Mouse (Mus musculus) hindbrain, postnatal 0 days (tissue): Measurements from ENCODE around the gene Zswim5. TPM values are rescaled to one million over a fixed set of nuclear protein-coding genes. Genes with fewer than 3 reads are reported as not detected.

Experiments
- ATAC-seq: fragments of 200-750 bp; cut with Nextera tagmentation; 2 replicates; pipeline ENCODE4 v1.8.0; 2017; ENCODE audit warnings: mild to moderate bottlenecking, moderate TSS enrichment, moderate library complexity
- DNase-seq: peaks from one replicate; pipeline ENCODE4 v3.0.0-alpha.2; 2015; ENCODE audit warnings: low spot score
- H3K27ac ChIP-seq: fragments of 300-500 bp; sonication (generic); 2 replicates; pipeline ENCODE4 v1.5.1; 2014; ENCODE audit warnings: mild to moderate bottlenecking
- H3K27me3 ChIP-seq: fragments of 300-500 bp; sonication (generic); 2 replicates; pipeline ENCODE4 v1.6.1; 2014; ENCODE audit warnings: low read length, mixed read lengths; ENCODE audit not compliant: insufficient read depth
- H3K36me3 ChIP-seq: fragments of 300-500 bp; sonication (generic); 2 replicates; pipeline ENCODE4 v1.6.1; 2014; ENCODE audit warnings: low read length, mixed read lengths; ENCODE audit not compliant: insufficient read depth
- H3K4me1 ChIP-seq: fragments of 300-500 bp; sonication (generic); 2 replicates; pipeline ENCODE4 v1.6.1; 2014; ENCODE audit warnings: antibody characterized with exemption, low read length, mixed read lengths; ENCODE audit not compliant: insufficient read depth
- H3K4me2 ChIP-seq: fragments of 300-500 bp; sonication (generic); 2 replicates; pipeline ENCODE4 v1.6.1; 2014; ENCODE audit warnings: low read depth, mild to moderate bottlenecking, low read length, moderate library complexity, mixed read lengths
- H3K4me3 ChIP-seq: fragments of 300-500 bp; sonication (generic); 2 replicates; pipeline ENCODE4 v1.5.1; 2014; ENCODE audit warnings: low read length
- H3K9ac ChIP-seq: fragments of 300-500 bp; sonication (generic); replicated peaks from 2 replicates; pipeline ENCODE4 v1.6.1; 2014; ENCODE audit warnings: mild to moderate bottlenecking, low read length, moderate library complexity, mixed read lengths
- H3K9me3 ChIP-seq: fragments of 300-500 bp; sonication (generic); 2 replicates; pipeline ENCODE4 v1.6.1; 2016; ENCODE audit warnings: low read length, mixed read lengths
- CTCF ChIP-seq: IDR thresholded peaks from 2 replicates; pipeline ENCODE4 v1.5.1; 2016; ENCODE audit warnings: antibody characterized with exemption, control low read depth, low read depth
- WGBS: fragments of 180-500 bp; shearing (Covaris S2); extraction: QIAGEN DNeasy Blood & Tissue Kit; methylation state at CpG from one replicate; pipeline ENCODE4 v1.1.7; 2014; 5-methylcytosine and 5-hydroxymethylcytosine counted together
- polyA plus RNA-seq: library from polyadenylated mRNA; unstranded; fragments of >200 nt; fragmentation: Nextera tagmentation; extraction: Ambion mirVana; gene quantifications from 2 replicates; pipeline ENCODE4 v1.2.1, GENCODE M21; 2015
- total RNA-seq: library from RNA; depleted of rRNA; stranded (reverse); fragments of >200 nt; gene quantifications from 2 replicates; pipeline ENCODE4 v1.2.3, GENCODE M21; 2014

The Zswim5 gene
- total and polyA plus RNA-seq, 2 experiments from 2014 or later: 2.3 to 25.8 TPM

DNA sequence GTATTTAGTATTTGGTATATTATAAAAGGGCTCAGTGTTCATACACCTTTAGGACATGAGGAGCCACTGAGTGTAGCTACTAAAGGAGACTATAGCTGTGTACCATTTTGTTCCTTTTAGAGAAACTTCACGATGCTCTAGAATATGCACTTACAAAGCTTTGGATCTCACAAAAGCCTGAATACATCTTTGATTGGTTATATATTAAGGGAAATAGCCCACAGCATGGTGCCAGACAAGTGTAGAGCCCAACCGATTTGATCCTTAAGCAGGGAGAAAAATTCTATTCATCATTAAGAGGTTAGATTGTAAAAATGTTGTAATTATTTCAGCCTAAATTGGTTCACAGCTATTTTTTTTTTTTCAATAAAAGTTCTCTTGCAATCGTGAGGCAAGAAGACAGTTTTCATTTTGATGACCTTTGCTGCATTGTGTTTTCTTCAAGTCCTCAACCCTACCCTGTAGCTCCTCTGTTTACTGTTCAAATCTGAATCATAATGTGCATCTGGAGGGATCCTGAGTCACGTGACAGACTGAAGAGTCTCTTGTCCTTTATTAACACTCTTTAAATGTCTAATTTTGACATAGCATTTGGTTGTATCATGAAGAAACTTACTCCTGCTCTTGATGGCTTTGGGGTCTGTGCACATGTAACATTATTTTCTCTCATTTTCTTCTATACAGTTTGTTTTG is 33.5 kb downstream of the Zswim5 start:
- DNase-seq (no peak), ATAC-seq (no peak)
- WGBS: 18% methylated on average over 4 of the region's 4 CpGs
- Histone ChIP-seq H3K4me2 (no peak overlapping the region), H3K9ac (no peak overlapping the region), H3K4me1 (no peaks in the 10 kb centered on the region; the same call in 1 of the 2 replicates), H3K36me3 (no peaks in the 10 kb centered on the region), H3K4me3 (no peak overlapping the region), H3K27ac (no peak overlapping the region), H3K27me3 (no peaks in the 10 kb centered on the region), H3K9me3 (no peaks in the 10 kb centered on the region)
- TF ChIP-seq CTCF: no peak

- no peaks in the 10 kb centered on the region for H3K9me3 ChIP-seq
- no peak overlapping the region for H3K27ac ChIP-seq
- H3K36me3 ChIP-seq: no peaks in the 10 kb centered on the region
- TF ChIP-seq CTCF: no peak
- H3K4me1 ChIP-seq: no peaks in the 10 kb centered on the region; the same call in 1 of the 2 replicates
- H3K4me2 ChIP-seq: no peak overlapping the region
- DNase-seq: peak; percentile 5
- WGBS: 34% methylated on average over 5 of the region's 5 CpGs
- H3K27me3 ChIP-seq: no peaks in the 10 kb centered on the region
- ATAC-seq: no peak
- H3K4me3 ChIP-seq: no peak overlapping the region
- H3K9ac ChIP-seq: no peak overlapping the region
Measured at GRCm38 (mm10) chr4:116911202-116911601, 34.0 kb downstream of the Zswim5 start.

DNA sequence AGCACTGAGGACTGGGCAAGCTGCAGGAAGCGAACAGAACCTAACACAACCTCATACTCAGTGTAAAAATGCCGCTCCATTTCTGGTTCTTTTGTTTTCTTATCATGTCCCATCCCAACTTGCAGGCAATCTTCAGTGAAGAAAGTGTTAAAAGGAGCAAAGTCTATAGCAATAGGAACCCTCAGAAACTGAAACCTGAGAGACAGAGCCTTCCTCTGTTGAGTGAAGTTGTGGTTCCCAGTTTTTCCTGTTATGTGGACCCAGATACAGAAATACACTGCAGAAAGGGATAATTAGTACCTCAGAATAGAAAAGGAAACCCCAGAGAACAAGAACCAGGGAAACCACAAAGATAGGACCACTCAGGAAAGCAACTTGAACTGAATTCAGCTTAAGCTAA is 36.1 kb downstream of the Zswim5 start:
- WGBS: 89% methylated on average over 2 of the region's 2 CpGs
- Histone ChIP-seq H3K4me1 (no peaks in the 10 kb centered on the region; the same call in 1 of the 2 replicates), H3K9ac (no peak overlapping the region), H3K36me3 (no peaks in the 10 kb centered on the region), H3K27ac (no peak overlapping the region), H3K9me3 (no peaks in the 10 kb centered on the region), H3K4me2 (no peak overlapping the region), H3K27me3 (no peaks in the 10 kb centered on the region), H3K4me3 (no peak overlapping the region)
- ATAC-seq (no peak), DNase-seq (no peak)
- TF ChIP-seq CTCF: no peak

DNA sequence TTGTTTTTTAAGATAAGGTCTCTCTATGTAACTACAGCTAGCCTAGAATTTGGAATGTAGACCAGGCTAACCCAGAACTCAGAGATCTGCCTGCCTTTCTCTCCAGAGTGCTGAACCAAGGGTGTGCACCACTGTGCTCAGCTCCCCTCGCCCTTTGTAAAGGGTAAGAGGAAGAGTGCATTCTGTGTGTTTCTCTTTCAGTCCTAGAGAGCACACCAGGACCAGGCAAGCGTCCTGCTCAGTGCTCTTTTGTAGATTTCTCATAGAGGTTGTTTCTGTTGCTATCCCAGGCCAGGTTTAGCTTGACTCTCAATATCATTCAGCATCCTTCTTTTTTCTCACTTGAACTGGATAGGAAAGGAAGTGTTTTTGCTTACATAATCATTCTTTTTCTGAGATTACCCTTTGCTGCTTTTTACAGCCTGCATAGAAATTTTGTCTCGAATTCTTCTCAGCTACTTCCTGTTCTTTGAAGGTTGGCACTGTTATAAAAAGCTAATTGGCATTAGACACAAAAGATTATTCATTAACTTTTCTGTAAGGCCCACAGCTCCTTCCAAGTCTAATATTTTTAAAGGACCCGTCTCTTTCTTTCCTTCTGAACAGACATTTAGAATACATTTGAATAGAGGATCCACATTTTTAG is 51.0 kb downstream of the Zswim5 start:
- Histone ChIP-seq H3K27me3 (no peaks in the 10 kb centered on the region), H3K9me3 (no peaks in the 10 kb centered on the region), H3K4me1 (no peaks in the 10 kb centered on the region), H3K4me2 (no peak overlapping the region), H3K9ac (no peak overlapping the region), H3K36me3 (no peaks in the 10 kb centered on the region), H3K27ac (no peak overlapping the region), H3K4me3 (no peak overlapping the region)
- 56% methylated on average over 4 of the region's 4 CpGs for WGBS
- DNase-seq (no peak), ATAC-seq (no peak)
- TF ChIP-seq CTCF: no peak

DNA sequence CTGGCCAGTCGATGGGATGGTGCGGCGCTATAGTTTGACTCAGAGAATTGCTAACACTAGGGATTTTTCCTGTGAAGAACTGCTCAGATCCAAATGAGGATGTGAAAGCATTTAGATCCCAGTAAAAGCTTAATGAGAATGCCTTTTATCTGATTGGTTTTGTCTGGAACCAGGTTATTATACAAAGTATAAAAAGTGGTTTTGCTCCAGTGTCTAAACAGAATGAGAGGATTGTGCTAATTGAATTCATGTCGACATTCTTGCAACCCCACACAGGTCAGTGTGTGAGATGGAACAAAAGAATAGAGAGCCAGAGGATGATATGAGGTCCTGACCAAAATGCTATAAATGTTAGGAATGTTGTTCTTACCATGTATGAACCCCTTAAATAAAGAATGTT is 62.4 kb downstream of the Zswim5 start:
- H3K4me2 ChIP-seq: no peak overlapping the region
- TF ChIP-seq CTCF: no peak
- 51% methylated on average over 4 of the region's 4 CpGs for WGBS

GRCm38 (mm10) chr4:116942695-116943094 is 65.5 kb downstream of the Zswim5 start:
- no peak overlapping the region for H3K4me2 ChIP-seq
- H3K27me3 ChIP-seq: no peaks in the 10 kb centered on the region
- DNase-seq (no peak), ATAC-seq (no peak)
- WGBS: 67% methylated on average over 2 of the region's 2 CpGs
- no peak overlapping the region for H3K27ac ChIP-seq
- H3K36me3 ChIP-seq: no peaks in the 10 kb centered on the region
- no peak overlapping the region for H3K9ac ChIP-seq
- H3K9me3 ChIP-seq: no peaks in the 10 kb centered on the region
- no peak overlapping the region for H3K4me3 ChIP-seq
- TF ChIP-seq CTCF: no peak
- H3K4me1 ChIP-seq: no peaks in the 10 kb centered on the region

More for the DNA sequence above, 62.4 kb downstream of the Zswim5 start:
- no peak for ATAC-seq
- no peak overlapping the region for H3K27ac ChIP-seq
- H3K9ac ChIP-seq: no peak overlapping the region
- H3K4me1 ChIP-seq: no peaks in the 10 kb centered on the region
- H3K36me3 ChIP-seq: no peaks in the 10 kb centered on the region
- no peak overlapping the region for H3K4me3 ChIP-seq
- no peak for DNase-seq
- no peaks in the 10 kb centered on the region for H3K9me3 ChIP-seq
- no peaks in the 10 kb centered on the region for H3K27me3 ChIP-seq

DNA sequence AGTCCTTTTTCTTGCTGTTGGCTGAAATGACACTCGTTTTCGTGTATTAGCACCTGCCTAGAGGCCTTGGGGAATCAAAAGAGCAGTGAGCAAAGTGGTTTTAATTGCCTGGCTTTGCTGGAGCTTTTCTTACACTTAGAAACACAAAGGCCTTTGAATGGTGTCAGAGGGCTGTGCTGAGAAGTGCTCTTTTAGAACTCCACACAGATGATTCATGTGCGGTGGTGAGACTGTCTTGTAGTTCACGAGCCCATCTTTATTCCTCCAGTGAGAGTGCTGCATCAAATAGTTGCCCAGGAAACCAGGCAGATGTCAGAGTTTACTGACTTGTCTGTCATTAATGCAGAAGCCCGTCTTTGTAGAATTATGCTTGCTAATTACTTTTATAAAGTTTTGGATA is 66.9 kb downstream of the Zswim5 start:
- peak; percentile 5 for DNase-seq
- H3K4me2 ChIP-seq: no peak overlapping the region
- H3K4me1 ChIP-seq: no peaks in the 10 kb centered on the region
- WGBS: 18% methylated on average over 5 of the region's 5 CpGs
- no peaks in the 10 kb centered on the region for H3K36me3 ChIP-seq
- H3K9ac ChIP-seq: no peak overlapping the region
- no peaks in the 10 kb centered on the region for H3K9me3 ChIP-seq
- H3K27ac ChIP-seq: no peak overlapping the region
- H3K4me3 ChIP-seq: no peak overlapping the region
- ATAC-seq: no peak
- H3K27me3 ChIP-seq: no peaks in the 10 kb centered on the region
- no peak for TF ChIP-seq CTCF
